Mouse (Mus musculus): ENCODE data around the gene Pogk. TPM values are rescaled to one million over a fixed set of nuclear protein-coding genes. Genes with fewer than 3 reads are reported as not detected.

Pogk gene
- polyA plus RNA-seq, 1 experiment from 2014 or later = 22.2 TPM

GRCm38 (mm10) chr1:166360896-166361295 lies 48.8 kb downstream of the Pogk start:
- WGBS = 68% methylated on average over 5 of the region's 5 CpGs
- DNase-seq = no peak
- H3K27me3 ChIP-seq (ENCODE audit: insufficient read depth, low read length) = no peaks in the 10 kb centered on the region

GRCm38 (mm10) chr1:166360157-166360855 lies 49.4 kb downstream of the Pogk start:
- Histone ChIP-seq H3K9ac (no peak overlapping the region), H3K27ac (ENCODE audit: low read depth) (no peak overlapping the region), H3K4me2 (no peak overlapping the region), H3K27me3 (ENCODE audit: insufficient read depth, low read length) (no peaks in the 10 kb centered on the region), H3K4me1 (ENCODE audit: insufficient read depth) (no peaks in the 10 kb centered on the region), H3K36me3 (ENCODE audit: insufficient read depth) (no peaks in the 10 kb centered on the region), H3K9me3 (ENCODE audit: low read depth, low read length) (no peaks in the 10 kb centered on the region), H3K4me3 (ENCODE audit: low read depth, low read length) (no peak overlapping the region)
- ATAC-seq (ENCODE audit: insufficient read depth) = peak; percentile 86
- peak; percentile 92 for TF ChIP-seq CTCF (IDR thresholded peaks at IDR 0.05; ENCODE audit: low read depth)
- 21% methylated on average over 14 of the region's 14 CpGs for WGBS
- peak; percentile 83 for DNase-seq

More at GRCm38 (mm10) chr1:166360896-166361295, 48.8 kb downstream of the Pogk start:
- H3K4me1 ChIP-seq (ENCODE audit: insufficient read depth) = no peaks in the 10 kb centered on the region
- H3K4me3 ChIP-seq (ENCODE audit: low read depth, low read length) = no peak overlapping the region
- no peak overlapping the region for H3K9ac ChIP-seq
- no peak for ATAC-seq (ENCODE audit: insufficient read depth)
- no peaks in the 10 kb centered on the region for H3K36me3 ChIP-seq (ENCODE audit: insufficient read depth)
- TF ChIP-seq CTCF (IDR thresholded peaks at IDR 0.05; ENCODE audit: low read depth) = no peak
- no peak overlapping the region for H3K4me2 ChIP-seq
- H3K9me3 ChIP-seq (ENCODE audit: low read depth, low read length) = no peaks in the 10 kb centered on the region
- H3K27ac ChIP-seq (ENCODE audit: low read depth) = no peak overlapping the region

- WGBS = 77% methylated on average over 11 of the region's 11 CpGs
- H3K27me3 ChIP-seq (ENCODE audit: insufficient read depth, low read length) = no peaks in the 10 kb centered on the region
- ATAC-seq (ENCODE audit: insufficient read depth) (no peak), DNase-seq (no peak)
- no peaks in the 10 kb centered on the region for H3K4me1 ChIP-seq (ENCODE audit: insufficient read depth)
- H3K9ac ChIP-seq = no peak overlapping the region
- H3K36me3 ChIP-seq (ENCODE audit: insufficient read depth) = no peaks in the 10 kb centered on the region
- TF ChIP-seq CTCF (IDR thresholded peaks at IDR 0.05; ENCODE audit: low read depth) = no peak
- no peak overlapping the region for H3K4me2 ChIP-seq
- no peaks in the 10 kb centered on the region for H3K9me3 ChIP-seq (ENCODE audit: low read depth, low read length)
- H3K4me3 ChIP-seq (ENCODE audit: low read depth, low read length) = no peak overlapping the region
- no peak overlapping the region for H3K27ac ChIP-seq (ENCODE audit: low read depth)
Measured at GRCm38 (mm10) chr1:166349751-166350150, 59.9 kb downstream of the Pogk start.

- Histone ChIP-seq H3K9ac (no peak overlapping the region), H3K27ac (ENCODE audit: low read depth) (no peak overlapping the region), H3K4me1 (ENCODE audit: insufficient read depth) (no peaks in the 10 kb centered on the region), H3K36me3 (ENCODE audit: insufficient read depth) (no peaks in the 10 kb centered on the region), H3K9me3 (ENCODE audit: low read depth, low read length) (no peaks in the 10 kb centered on the region), H3K4me2 (no peak overlapping the region), H3K27me3 (ENCODE audit: insufficient read depth, low read length) (no peaks in the 10 kb centered on the region), H3K4me3 (ENCODE audit: low read depth, low read length) (no peak overlapping the region)
- 62% methylated on average over 3 of the region's 3 CpGs for WGBS
- DNase-seq (no peak), ATAC-seq (ENCODE audit: insufficient read depth) (no peak)
- no peak for TF ChIP-seq CTCF (IDR thresholded peaks at IDR 0.05; ENCODE audit: low read depth)
Measured at GRCm38 (mm10) chr1:166349341-166349740, 60.3 kb downstream of the Pogk start.

GRCm38 (mm10) chr1:166346906-166347305 lies 62.8 kb downstream of the Pogk start:
- ATAC-seq (ENCODE audit: insufficient read depth) = no peak

GRCm38 (mm10) chr1:166345602-166346001 lies 64.1 kb downstream of the Pogk start:
- H3K4me1 ChIP-seq (ENCODE audit: insufficient read depth) = no peaks in the 10 kb centered on the region
- H3K4me3 ChIP-seq (ENCODE audit: low read depth, low read length) = no peak overlapping the region
- TF ChIP-seq CTCF (IDR thresholded peaks at IDR 0.05; ENCODE audit: low read depth) = no peak
- no peaks in the 10 kb centered on the region for H3K9me3 ChIP-seq (ENCODE audit: low read depth, low read length)
- no peak overlapping the region for H3K4me2 ChIP-seq
- no peak overlapping the region for H3K27ac ChIP-seq (ENCODE audit: low read depth)
- H3K27me3 ChIP-seq (ENCODE audit: insufficient read depth, low read length) = no peaks in the 10 kb centered on the region
- DNase-seq = no peak
- no peak for ATAC-seq (ENCODE audit: insufficient read depth)
- no peaks in the 10 kb centered on the region for H3K36me3 ChIP-seq (ENCODE audit: insufficient read depth)
- H3K9ac ChIP-seq = no peak overlapping the region
- WGBS = 95% methylated on average over 6 of the region's 6 CpGs

More at GRCm38 (mm10) chr1:166346906-166347305, 62.8 kb downstream of the Pogk start:
- DNase-seq = no peak
- WGBS = 59% methylated on average over 3 of the region's 3 CpGs
- Histone ChIP-seq H3K27me3 (ENCODE audit: insufficient read depth, low read length) (no peaks in the 10 kb centered on the region), H3K4me2 (no peak overlapping the region), H3K4me1 (ENCODE audit: insufficient read depth) (no peaks in the 10 kb centered on the region), H3K27ac (ENCODE audit: low read depth) (no peak overlapping the region), H3K4me3 (ENCODE audit: low read depth, low read length) (no peak overlapping the region), H3K36me3 (ENCODE audit: insufficient read depth) (no peaks in the 10 kb centered on the region), H3K9me3 (ENCODE audit: low read depth, low read length) (no peaks in the 10 kb centered on the region), H3K9ac (no peak overlapping the region)
- no peak for TF ChIP-seq CTCF (IDR thresholded peaks at IDR 0.05; ENCODE audit: low read depth)

- Histone ChIP-seq H3K27ac (ENCODE audit: low read depth) (no peak overlapping the region), H3K36me3 (ENCODE audit: insufficient read depth) (no peaks in the 10 kb centered on the region), H3K9me3 (ENCODE audit: low read depth, low read length) (no peaks in the 10 kb centered on the region), H3K9ac (no peak overlapping the region), H3K4me3 (ENCODE audit: low read depth, low read length) (no peak overlapping the region), H3K4me1 (ENCODE audit: insufficient read depth) (no peaks in the 10 kb centered on the region), H3K4me2 (no peak overlapping the region), H3K27me3 (ENCODE audit: insufficient read depth, low read length) (no peaks in the 10 kb centered on the region)
- WGBS = 83% methylated on average over 8 of the region's 8 CpGs
- TF ChIP-seq CTCF (IDR thresholded peaks at IDR 0.05; ENCODE audit: low read depth) = no peak
- DNase-seq (no peak), ATAC-seq (ENCODE audit: insufficient read depth) (no peak)
Measured at GRCm38 (mm10) chr1:166344300-166345077, 65.2 kb downstream of the Pogk start.

Measured in lung, embryonic 14.5 days (tissue).